Mouse (Mus musculus) liver, embryonic 14.5 days (tissue): ENCODE measurements around the gene Bcor. TPM values are rescaled to one million over a fixed set of nuclear protein-coding genes. Genes with fewer than 3 reads are reported as not detected.

ENCODE experiments used
- ATAC-seq: fragments of 200-750 bp; cut with Nextera tagmentation; 2 replicates; pipeline ENCODE4 v1.8.0; 2017; ENCODE audit warnings: moderate number of reproducible peaks, mild to moderate bottlenecking, moderate library complexity; ENCODE audit not compliant: insufficient read depth
- DNase-seq, 3 experiments: peaks; one replicate each; pipeline ENCODE4 v3.0.0-alpha.2; 2012 to 2013; ENCODE audit warnings: low read depth in 3 of 3, low spot score in 3 of 3
- H3K27ac ChIP-seq: fragments of 300-500 bp; sonication (generic); 2 replicates; pipeline ENCODE4 v1.5.1; 2014; ENCODE audit warnings: moderate library complexity, mild to moderate bottlenecking, control low read depth, inconsistent platforms
- H3K27me3 ChIP-seq: fragments of 300-500 bp; sonication (generic); 2 replicates; pipeline ENCODE4 v1.6.1; 2014; ENCODE audit warnings: mild to moderate bottlenecking, low read length, moderate library complexity; ENCODE audit not compliant: control insufficient read depth, insufficient read depth
- H3K36me3 ChIP-seq: fragments of 300-500 bp; sonication (generic); replicated peaks from 2 replicates; pipeline ENCODE4 v1.6.1; 2014; ENCODE audit warnings: low read depth; ENCODE audit not compliant: control insufficient read depth, insufficient read depth
- H3K4me1 ChIP-seq, 2 experiments: fragments of 200-500 bp in 1 of 2; fragments of 300-500 bp in 1 of 2; sonication (generic) in 1 of 2; replicated peaks; 2 replicates each; pipeline ENCODE4 v1.6.1; 2012 to 2014; ENCODE audit warnings: antibody characterized with exemption in 1 of 2, inconsistent platforms in 1 of 2, low read length in 1 of 2; ENCODE audit not compliant: control insufficient read depth in 2 of 2, insufficient read depth in 2 of 2
- H3K4me2 ChIP-seq: fragments of 300-500 bp; sonication (generic); 2 replicates; pipeline ENCODE4 v1.6.1; 2014; ENCODE audit warnings: low read depth, mild to moderate bottlenecking, control low read depth, moderate library complexity
- H3K4me3 ChIP-seq, 2 experiments: fragments of 200-500 bp in 1 of 2; fragments of 300-500 bp in 1 of 2; sonication (generic) in 1 of 2; 2 replicates each; pipeline ENCODE4 v1.5.1; 2012 to 2014; ENCODE audit warnings: low read depth in 2 of 2, low read length in 2 of 2, mild to moderate bottlenecking in 2 of 2, control low read depth in 1 of 2, inconsistent platforms in 1 of 2, moderate library complexity in 1 of 2; ENCODE audit not compliant: insufficient read depth in 1 of 2
- H3K9ac ChIP-seq: fragments of 300-500 bp; sonication (generic); replicated peaks from 2 replicates; pipeline ENCODE4 v1.6.1; 2014; ENCODE audit warnings: mild to moderate bottlenecking, control low read depth, moderate library complexity
- H3K9me3 ChIP-seq: fragments of 300-500 bp; sonication (generic); 2 replicates; pipeline ENCODE4 v1.6.1; 2016; ENCODE audit warnings: low read length, mixed read lengths; ENCODE audit not compliant: control insufficient read depth
- CTCF ChIP-seq: IDR thresholded peaks from 2 replicates; pipeline ENCODE4 v1.5.1; 2016; ENCODE audit warnings: antibody characterized with exemption, low read depth, control low read depth
- EP300 ChIP-seq: IDR thresholded peaks from 2 replicates; pipeline ENCODE4 v1.6.1; 2016; ENCODE audit warnings: antibody characterized with exemption, low read depth
- WGBS: fragments of 180-500 bp; shearing (Covaris S2); extraction: QIAGEN DNeasy Blood & Tissue Kit; methylation state at CpG from one replicate; pipeline ENCODE4 v1.1.7; 2014; ENCODE audit not compliant: insufficient replicate concordance; 5-methylcytosine and 5-hydroxymethylcytosine counted together
- polyA plus RNA-seq, 2 experiments: library from polyadenylated mRNA; depleted of rRNA in 1 of 2; stranded (reverse) in 1 of 2; unstranded in 1 of 2; fragments of >200 nt; fragmentation: Nextera tagmentation in 1 of 2; extraction: Ambion mirVana in 1 of 2; gene quantifications; 2 replicates each; pipeline versions ENCODE4 v1.2.1 to v1.2.3; 2012 to 2014

Gene Bcor
- polyA plus RNA-seq, 2 experiments, result 4.6 to 4.7 TPM

- TF ChIP-seq CTCF (no peak), EP300 (no peak)
- 14% methylated on average over 6 of the region's 6 CpGs for WGBS
- H3K9ac ChIP-seq, result peak overlapping the region; percentile 37
- peak overlapping the region; percentile 93 for H3K27ac ChIP-seq
- no peak for ATAC-seq
- H3K4me1 ChIP-seq, result peaks cover 18 to 37% of the 10 kb centered on the region in 2 experiments
- peaks cover 3% of the 10 kb centered on the region; the same call in 1 of the 2 replicates for H3K27me3 ChIP-seq
- no peak overlapping the region for H3K4me3 ChIP-seq
- H3K4me2 ChIP-seq, result peak overlapping the region; percentile 81
- DNase-seq, result no peak
- H3K36me3 ChIP-seq, result no peaks in the 10 kb centered on the region
- no peaks in the 10 kb centered on the region for H3K9me3 ChIP-seq
Observed at GRCm38 (mm10) chrX:12003947-12004346, 156.2 kb downstream of the Bcor start.

- Histone ChIP-seq H3K9me3 (no peaks in the 10 kb centered on the region), H3K4me3 (peak overlapping the region; percentile 48 to 56), H3K27ac (peak overlapping the region; percentile 93), H3K36me3 (no peaks in the 10 kb centered on the region), H3K4me1 (peaks cover 18 to 37% of the 10 kb centered on the region in 2 experiments), H3K4me2 (peak overlapping the region; percentile 81), H3K9ac (peak overlapping the region; percentile 80), H3K27me3 (peaks cover 3% of the 10 kb centered on the region; the same call in 1 of the 2 replicates)
- 7% methylated on average over 1 of the region's 1 CpGs for WGBS
- peak; percentile 49 for ATAC-seq
- TF ChIP-seq CTCF (no peak), EP300 (peak; percentile 84)
- DNase-seq, result peak; percentile 68 to 73 (median 70)
Observed at GRCm38 (mm10) chrX:12003539-12003938, 156.6 kb downstream of the Bcor start.

GRCm38 (mm10) chrX:12003106-12003505, 157.0 kb downstream of the Bcor start:
- Histone ChIP-seq H3K9me3 (no peaks in the 10 kb centered on the region), H3K4me3 (peak overlapping the region; percentile 48 to 56), H3K27me3 (peaks cover 3% of the 10 kb centered on the region; the same call in 1 of the 2 replicates), H3K4me2 (peak overlapping the region; percentile 81), H3K9ac (peak overlapping the region; percentile 80), H3K36me3 (no peaks in the 10 kb centered on the region), H3K27ac (peak overlapping the region; percentile 93), H3K4me1 (peaks cover 21 to 34% of the 10 kb centered on the region in 2 experiments)
- ATAC-seq (no peak), DNase-seq (no peak)
- WGBS, result 7% methylated on average over 9 of the region's 9 CpGs
- TF ChIP-seq EP300 (no peak), CTCF (no peak)

GRCm38 (mm10) chrX:12002596-12002995, 157.6 kb downstream of the Bcor start:
- H3K9me3 ChIP-seq, result no peaks in the 10 kb centered on the region
- no peaks in the 10 kb centered on the region for H3K36me3 ChIP-seq
- peaks cover 21 to 38% of the 10 kb centered on the region in 2 experiments for H3K4me1 ChIP-seq
- peaks cover 3% of the 10 kb centered on the region; the same call in 1 of the 2 replicates for H3K27me3 ChIP-seq
- no peak for TF ChIP-seq EP300
- H3K27ac ChIP-seq, result peak overlapping the region; percentile 93
- H3K9ac ChIP-seq, result peak overlapping the region; percentile 80
- 18% methylated on average over 6 of the region's 6 CpGs for WGBS
- DNase-seq (no peak), ATAC-seq (no peak)
- H3K4me3 ChIP-seq, result peak overlapping the region; percentile 48 to 56
- H3K4me2 ChIP-seq, result peak overlapping the region; percentile 81

DNA sequence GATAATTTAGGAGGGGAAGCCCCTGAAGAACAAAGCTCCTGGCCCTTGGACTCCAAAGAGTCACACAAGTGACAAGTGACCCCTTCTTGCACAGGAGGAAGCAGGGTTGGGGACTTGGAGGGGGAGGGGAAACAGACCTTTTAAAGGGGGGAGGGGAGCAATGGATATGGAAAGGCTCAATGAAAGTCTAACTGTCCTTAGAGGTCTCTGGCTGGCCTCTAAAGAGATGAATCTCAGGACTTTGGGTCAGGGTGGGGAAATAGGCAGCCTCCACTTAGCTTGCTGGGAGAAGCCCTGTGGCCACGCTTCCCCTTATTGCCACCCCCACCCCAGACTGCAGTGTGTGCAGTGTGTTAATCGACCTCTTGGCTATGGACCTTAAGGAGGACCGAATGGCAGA, 158.2 kb downstream of the Bcor start:
- Histone ChIP-seq H3K4me3 (peak overlapping the region; percentile 37 to 56), H3K4me1 (peaks cover 21 to 43% of the 10 kb centered on the region in 2 experiments), H3K27me3 (peaks cover 3% of the 10 kb centered on the region; the same call in 1 of the 2 replicates), H3K27ac (peak overlapping the region; percentile 93), H3K36me3 (no peaks in the 10 kb centered on the region), H3K9ac (peak overlapping the region; percentile 80), H3K4me2 (peak overlapping the region; percentile 81), H3K9me3 (no peaks in the 10 kb centered on the region)
- DNase-seq (no peak), ATAC-seq (no peak)
- no peak for TF ChIP-seq CTCF
- TF ChIP-seq EP300, result no peak
- 9% methylated on average over 3 of the region's 3 CpGs for WGBS
